Mouse (Mus musculus) kidney, postnatal 4 days (tissue): ENCODE data around the gene Csnk1g2.

Source experiments
- DNase-seq, 2 experiments: peaks; one replicate each; pipeline ENCODE4 v3.0.0; 2021; ENCODE audit warnings: mixed read lengths in 2 of 2

Gene Csnk1g2

DNA sequence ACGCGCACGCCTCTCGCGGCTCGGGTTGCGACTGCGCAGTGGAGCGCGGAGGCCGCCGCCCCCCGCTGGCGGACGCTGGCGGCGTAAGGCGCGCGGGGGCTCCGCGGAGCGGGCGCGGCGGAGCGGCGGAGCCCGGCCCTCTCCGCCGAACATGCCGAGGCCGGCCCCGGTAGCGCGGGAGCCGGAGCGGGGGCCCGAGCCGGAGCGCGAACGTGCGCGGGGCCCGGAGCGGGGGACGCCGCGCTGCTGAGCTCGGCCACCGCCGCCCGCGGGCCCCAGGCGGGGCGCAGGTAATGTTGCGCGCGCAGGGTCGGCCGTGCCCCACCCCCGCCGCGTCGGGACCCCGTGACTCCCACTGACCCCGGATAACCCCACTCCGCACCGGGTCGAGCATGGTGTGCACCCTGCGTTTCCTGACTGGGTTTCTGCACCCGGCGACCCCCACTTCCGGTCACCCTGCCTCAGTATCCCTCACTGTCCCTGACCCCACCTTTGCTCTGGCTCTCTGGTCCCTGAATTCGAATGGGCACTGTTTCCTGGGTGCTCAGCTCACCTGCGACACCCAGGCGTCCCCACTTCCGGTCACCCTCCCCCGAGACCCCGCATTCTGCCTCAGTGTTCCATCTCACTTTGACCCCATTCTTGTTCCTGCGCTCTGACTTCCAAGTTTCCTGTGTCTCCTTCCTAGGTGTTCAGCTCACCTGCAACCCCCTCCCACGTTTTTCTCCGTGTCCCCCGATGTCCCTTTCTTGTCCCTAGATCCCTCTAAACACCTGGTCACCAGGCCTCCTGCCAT lies at the start of gene Csnk1g2:
Gene Csnk1g2, plus strand, starts transcription at position 178 of the 796 bp plus-strand sequence.
- DNase-seq = peak; percentile 65 to 78

DNA sequence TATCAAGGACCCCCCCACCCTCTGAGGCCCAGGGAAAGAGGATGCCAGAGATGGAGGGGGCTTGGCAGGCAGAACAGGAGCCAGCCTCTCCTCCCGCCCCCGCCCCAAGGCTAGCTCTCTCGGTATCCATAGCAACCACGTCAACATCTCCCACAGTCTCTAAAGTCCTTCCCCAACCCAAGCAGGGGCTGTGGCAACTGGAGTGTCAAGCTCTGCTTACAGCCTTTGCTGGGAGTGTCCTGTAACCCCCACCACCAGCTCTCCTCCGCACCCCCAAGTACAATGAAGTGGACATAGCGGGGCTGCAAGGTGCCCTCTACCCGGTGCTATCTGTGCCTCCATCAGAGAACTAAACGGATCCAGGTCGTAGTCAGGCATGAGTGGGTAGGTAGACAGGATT lies 48.7 kb upstream of the Csnk1g2 start:
- no peak for DNase-seq

DNA sequence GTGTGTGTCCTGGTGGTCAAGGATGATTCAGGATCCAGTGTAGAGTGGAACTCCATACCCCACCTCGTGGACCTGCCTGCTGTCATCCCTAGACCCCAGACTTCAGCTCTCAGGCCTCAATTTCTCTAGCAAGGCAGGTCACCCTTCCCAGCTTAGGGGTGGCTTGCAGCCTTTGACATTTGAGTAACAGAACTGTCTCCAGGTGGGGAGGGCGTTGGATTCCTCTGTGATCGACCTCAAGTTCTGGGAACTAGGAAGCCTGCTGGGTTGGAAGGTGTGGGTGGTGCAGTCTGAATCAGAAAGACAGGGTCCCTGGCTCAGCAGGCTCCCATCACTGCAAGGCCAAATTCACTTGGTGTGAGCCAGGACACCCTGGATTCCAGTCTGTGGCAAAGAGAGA lies 47.7 kb upstream of the Csnk1g2 start:
- no peak for DNase-seq

DNA sequence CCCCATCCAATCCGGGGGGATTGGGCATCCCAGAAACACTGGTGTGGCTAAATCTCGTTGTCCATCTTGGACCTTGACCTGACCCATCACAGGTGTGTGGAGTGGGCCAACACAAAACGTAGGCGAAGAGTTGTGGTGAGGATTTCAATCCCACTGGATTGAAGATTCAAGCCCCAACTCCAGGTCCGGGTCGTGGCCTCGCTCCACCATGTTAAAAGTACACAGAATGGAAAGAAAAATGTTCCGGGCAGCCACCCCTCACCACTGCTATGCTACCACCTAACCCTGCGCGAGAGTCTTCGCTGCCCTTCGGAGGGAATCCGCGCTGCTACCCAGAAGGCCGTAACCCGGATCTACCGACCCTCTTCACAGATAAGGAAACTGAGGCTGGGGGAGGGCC lies 46.7 kb upstream of the Csnk1g2 start:
- DNase-seq = no peak

DNA sequence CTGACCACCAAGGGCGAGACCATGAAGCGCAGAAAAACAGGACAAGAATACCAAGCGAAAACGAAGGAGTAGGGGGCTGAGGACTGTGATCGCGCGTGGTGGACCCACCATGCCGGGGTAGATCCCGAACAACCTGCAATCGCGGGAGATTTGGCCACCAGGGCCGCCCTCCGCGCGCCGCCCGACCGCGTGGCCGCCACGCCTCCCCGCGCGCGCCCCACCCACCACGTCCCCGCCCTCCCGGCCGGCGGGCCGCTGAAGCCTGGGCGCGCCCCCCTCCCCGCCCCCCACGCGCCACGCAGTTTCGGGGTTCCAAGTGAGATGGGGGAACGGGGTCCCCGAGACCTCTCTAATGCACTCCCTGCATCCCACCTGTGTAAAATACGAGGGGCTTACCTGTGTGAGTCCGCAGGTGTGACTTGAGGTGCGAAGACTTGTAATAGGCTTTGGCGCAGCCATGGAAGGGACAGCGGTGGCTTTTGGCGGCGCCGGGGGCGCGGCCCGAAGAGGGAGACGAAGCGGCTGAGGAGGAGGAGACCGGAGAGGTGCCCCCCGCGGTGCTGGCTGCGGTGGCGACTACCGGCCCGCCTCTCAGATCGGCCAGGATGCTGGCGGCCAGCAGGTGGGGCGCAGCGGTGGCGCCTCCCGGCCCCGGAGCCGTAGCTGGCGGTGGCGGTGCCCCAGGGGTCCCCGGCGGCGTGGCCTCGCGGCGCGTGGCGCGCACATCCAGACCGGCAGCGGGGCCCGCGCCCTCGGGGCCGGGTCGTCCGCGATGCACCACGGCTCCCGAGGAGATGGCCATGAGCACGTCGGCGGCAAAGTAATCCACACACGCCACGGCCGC lies 46.1 kb upstream of the Csnk1g2 start:
- DNase-seq = peak; percentile 76 to 85

DNA sequence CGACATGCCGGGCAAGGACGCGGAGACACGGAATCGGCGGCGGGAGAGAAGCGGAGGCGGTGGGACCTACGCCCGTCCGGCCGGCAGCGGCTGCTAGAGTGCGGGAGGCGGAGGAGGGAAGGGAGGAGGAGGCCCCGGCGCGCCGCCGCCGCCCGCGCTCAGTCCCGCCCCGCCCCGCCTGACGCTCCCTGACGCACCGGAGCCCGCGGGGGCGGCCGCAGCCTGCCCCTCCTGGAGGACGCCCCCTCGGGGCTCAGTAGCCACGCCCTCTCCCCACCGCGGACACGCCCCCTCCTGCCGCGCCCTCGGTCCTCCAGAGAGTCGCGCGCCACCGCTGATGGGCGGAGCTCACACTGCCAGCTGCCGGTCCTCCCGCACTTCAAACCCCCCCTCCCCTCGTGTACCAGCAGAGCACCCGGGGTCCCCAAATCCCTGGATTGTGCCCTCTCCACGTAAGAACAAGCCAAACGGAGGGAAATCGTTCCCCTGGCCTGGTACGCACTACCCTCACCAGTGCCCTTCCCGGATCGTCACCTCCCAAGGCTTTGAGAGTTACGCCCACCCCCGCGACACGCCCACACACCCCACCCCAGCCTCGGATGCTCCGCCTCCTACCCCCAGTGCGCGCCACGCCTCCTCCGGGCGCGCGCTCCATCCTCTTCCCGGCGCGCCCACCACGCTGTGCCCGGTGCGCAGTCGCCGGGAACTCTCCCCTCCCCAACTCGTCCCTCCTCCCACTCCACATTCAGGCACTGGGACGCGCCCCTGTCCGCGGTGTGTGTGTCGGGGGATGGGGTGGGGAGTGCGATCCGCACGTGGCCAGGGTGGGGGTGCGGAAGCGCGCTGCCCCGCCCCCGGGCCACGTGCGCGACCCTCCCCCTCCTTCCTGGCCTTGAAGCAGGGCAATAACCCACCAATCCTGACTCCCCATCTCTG lies 45.2 kb upstream of the Csnk1g2 start, which contains the start of gene Klf16:
Gene Klf16, minus strand, starts transcription at position 127 of the 936 bp plus-strand sequence.
- peak; percentile 99 for DNase-seq

DNA sequence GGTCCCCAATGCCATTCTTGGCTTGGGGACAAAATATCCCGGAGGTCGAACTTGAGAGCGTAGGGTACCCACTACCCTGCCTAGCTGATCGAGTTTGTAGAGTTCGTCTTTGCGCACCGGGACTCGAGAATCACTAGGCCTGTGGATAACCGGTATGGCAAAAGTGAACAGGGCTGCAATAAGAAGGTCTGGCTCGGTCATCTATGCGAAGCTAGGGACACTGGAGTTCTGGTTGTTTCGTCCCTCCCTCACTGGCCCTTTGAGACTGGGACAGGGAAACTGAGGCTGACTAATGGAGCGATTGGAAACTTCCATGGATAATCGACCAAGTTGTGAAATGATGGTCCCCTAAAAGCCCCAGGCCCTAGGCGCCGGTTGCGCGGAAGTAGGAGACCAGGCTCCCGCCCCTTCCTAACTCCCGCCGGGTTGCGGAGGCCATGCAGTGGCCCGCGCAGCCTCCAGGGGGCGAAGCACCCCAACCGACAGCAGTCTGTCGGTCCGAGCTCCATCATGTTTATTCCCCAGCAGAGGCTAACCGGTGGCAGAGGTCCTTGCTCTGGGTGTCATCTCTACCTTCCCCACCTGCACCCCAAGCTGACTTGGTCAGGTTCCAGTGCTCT lies 44.4 kb upstream of the Csnk1g2 start:
- DNase-seq = peak; percentile 90 to 94

DNA sequence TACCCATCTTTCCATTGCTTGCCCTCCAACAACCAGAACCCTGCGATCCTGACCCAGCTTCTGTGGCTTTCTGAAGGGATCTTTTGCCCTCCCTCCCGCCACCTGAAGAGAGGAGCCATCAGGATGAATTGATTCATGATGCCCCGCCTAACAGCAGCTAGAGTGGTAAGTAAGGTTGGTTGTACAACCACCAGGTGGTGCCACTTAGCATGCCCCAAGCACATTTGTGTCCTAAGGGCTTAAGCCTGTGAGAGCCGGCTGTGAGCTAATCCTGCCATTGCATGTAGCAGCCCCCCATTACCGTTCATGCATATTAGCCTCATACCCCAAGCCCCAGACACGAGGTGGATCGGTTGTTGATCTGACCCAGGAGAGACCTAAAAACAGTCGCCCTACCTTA lies 43.7 kb upstream of the Csnk1g2 start:
- DNase-seq = peak; percentile 73 to 84

DNA sequence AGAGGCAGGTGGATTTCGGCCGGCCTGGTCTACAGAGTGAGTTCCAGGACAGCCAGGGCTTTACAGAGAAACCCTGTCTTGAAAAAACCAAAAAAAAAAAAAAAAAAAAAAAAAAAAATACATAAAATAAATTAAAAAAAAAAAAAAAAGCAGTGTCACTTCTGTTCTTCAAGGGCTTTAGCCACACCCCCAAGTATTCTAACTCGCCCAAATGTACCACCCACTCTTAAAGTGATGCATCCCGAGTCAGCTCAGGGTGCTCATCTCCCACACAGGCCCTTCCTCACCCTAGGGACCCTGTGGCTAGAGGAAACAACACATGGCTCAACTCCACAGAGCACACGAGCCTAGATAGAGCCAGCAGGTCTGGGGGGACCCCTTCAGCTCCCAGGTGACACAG lies 39.6 kb upstream of the Csnk1g2 start:
- no peak for DNase-seq

DNA sequence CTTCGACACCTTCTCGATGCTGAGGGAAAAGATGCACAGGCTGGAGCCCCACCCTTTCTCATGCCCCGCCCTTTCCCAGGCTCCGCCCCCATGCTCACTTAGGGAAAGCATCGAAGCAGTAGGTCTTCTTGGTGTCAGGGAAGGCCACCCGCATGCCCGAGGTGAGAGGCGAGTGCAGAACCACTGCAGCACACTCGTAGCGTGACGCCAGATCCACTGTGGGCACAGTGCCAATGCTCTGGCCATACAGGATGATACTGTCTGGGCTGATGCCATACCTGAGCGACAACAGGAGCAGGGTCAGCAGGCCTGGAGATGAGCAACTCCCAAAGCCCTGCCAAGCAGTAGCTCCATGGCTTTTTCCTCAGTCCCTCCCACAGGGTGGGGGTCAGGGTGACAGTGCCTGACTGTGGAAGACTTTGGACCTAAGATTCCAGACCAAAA lies 38.6 kb upstream of the Csnk1g2 start:
- peak; percentile 65 to 70 for DNase-seq

DNA sequence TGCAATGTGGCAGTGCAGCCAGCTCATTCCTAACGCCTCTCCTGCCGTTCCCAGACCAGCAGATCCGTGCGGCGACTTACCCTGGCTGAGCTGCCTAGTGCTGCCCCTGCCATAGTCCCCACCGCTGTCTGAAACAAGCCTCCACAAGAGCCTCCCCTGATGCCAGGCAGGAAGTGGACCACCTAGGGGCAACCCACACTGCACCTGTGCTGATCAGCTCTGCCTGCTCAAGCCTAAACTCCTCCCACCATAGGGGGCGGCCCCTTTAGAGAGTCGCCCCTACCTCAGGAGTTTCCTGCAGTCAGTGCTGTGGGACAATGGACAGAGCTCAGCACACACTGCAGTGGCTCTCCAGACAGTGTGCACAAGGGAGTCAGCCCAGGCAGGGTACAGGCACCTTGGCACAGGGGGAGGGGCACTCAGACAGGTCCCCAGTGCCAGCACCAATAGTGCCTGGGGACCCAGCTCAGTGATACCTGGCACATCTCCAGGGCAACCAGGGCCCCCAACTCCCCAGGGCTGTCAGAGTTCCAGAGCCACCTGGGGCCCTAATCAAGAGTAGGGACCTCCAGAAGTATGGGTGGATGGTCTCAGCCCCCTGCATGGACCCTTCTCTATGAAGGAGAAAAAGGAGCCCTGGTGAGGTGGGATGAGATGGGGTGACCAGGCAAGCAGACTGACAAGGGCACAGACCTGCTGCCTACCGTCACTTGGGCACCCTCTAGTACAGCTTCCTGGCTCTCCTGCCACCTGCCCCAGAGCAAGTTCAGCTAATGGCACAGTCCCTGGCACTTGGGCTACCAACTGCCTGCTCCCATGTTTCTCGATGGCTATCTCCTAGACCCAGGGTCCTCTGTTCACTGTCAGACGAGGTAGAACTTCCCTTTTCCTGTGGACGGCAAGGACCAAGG lies 37.7 kb upstream of the Csnk1g2 start:
- DNase-seq = peak in 1 of 2 experiments; percentile 31

DNA sequence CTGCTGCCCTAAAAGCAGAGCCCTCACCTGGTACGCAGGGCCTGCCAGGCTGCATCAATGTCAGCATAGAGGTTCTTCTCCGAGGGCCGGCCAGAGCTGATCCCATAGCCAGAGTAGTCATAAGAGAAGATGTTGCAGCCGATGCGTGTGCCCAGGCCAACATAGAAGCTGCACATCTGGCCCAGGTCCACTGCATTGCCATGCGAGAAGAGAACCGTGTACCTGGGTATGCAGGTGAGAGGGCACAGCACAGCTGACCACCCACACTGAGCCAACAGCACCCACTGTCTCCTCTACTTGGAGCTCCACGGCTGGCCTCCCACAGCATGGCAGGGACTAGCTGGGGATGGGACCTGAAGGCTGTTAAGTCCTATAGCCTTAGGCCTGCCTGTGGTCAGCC lies 37.1 kb upstream of the Csnk1g2 start:
- DNase-seq = no peak

DNA sequence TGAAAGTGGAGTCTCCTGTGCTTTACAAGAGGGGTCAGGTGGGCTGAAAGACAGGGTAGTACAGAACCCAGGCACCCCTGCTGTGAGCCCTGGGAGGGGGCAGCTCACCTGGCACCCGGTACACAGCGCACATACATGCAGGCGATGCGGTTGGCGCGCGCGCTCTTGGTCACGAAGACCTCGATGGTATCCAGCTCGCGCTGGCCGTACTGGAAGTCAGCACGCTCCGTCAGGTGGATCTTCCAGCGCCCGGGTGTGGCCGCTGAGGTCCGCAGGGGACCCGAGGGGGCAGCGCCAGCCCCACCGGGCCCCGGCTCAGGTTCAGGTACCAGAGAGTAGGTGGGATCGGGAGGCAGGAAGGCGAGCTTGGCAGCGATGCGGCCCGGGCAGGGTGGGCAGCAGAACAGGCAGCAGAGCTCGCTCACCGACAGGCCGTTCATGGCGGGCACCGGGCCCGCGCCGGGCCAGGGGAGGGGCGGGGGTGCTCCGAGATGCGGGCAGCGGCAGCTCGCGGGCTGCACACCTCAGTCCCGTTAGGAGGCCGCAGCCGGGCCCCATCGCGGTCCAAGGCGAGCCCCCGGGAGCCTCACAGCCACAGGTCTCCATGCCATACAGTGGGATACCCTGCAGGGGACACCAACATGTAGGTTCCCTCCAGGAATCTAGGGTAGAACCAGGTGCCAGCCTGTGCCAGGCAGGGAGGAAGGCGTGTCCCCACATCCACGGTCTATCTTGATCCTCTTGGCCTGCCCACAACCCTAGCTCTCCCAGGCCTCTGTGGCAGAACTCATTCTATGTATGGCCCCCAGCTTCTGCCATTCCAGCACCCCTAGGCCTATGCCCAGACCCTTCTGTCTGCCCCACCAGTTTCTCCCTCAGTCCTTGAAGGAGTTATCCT lies 36.0 kb upstream of the Csnk1g2 start:
- no peak for DNase-seq

DNA sequence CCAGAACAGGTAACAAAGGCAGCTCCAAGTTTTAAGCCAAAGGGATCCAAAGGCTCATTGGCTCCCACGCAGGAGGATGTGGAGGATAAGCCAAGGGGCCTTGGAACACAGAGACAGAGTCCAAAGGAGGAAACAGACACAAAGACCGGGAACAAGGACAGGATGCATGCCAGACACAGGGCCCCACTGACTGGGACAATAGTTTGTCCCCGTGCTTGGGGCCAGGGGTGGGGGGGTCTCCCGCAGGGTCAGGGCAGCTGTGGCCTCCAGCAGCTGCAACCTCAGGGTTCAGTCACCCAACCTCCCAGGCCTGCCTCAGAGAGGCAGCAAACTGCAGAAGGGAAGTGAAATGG lies 35.4 kb upstream of the Csnk1g2 start:
- DNase-seq = peak; percentile 51 to 68

DNA sequence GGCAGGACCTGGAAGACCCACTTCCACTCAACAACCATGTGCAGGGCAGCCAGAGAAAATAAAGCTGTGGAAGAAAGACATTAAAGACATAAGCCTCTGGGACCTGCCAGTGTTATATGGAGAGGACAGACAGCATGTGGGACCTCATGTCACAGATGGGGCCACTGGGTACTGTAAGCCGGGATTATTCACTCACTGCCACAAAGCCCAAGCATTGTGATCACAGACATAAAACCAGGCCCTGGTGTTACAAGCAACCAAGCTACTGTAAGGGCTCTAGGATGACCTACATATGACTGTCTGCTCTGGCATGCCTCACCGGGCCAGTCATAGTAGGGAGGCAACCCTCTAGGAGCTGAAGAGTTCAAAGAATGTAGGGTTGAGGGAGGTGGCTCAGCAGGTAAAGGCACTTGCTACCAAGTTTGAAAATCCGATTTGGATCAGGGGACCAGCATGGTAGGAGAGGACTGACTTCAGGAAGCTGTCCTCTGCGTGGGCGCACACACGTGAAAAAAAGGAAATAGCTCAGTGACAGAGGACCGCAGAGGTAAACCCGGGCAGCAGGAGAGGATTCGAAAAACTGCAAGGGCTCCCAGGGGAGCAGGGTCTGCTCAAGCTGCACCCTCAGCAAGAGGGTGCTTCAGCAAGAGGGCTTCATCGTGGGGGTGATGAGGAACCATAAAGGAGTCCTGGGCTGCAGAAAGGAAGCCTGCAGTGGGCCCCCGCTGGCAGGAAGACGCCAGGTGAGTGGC lies 33.3 kb upstream of the Csnk1g2 start:
- DNase-seq = no peak

DNA sequence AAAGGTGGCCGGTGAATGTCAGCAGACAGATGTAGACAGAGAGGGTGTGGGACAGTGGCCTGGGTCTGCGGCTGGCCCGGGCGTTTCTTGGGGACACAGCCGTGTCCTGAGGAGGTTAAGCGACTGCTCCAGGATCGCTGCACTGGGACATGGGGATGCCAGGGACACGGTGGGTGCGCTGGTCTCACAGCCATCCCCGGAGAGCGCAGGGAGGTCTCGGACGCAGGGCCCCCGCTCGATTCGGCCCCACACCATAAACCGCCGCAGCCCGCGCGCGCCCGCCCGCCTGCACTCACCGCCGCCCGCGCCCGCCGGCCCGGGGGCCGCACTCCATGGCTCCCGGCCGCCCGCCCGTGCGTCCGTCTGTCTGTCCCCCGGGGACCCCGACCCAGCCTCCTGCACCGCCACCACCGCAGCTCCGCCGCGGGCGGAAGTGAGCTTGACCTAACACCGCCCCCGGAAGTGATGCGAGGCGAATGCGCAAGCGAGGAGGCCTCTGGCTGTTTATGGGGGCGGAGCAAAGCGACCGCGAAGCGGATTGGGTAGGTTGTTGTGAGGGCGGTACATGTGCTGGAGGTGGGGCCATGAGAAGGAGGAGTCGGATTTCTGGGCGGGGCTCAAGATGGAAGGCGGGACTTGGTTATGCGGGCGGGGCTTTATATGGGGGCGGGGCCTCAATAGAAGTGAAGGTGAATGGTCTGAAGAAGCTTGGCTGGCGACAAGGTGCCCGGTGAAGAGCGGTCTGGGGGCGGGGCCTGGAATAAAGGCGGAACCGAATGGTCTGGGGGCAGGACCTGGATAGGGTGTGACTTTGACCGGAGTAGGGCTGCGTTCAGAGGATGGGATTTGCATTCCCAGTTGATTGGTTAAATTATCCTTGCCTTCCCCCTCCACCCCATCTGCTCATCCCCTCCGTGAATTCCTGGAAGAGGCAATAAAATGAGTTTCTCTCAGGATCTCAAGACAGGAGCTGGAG lies 32.5 kb upstream of the Csnk1g2 start, which contains the start of gene Abhd17a:
Gene Abhd17a, minus strand, starts transcription at position 463 of the 976 bp plus-strand sequence.
- DNase-seq = peak; percentile 99

DNA sequence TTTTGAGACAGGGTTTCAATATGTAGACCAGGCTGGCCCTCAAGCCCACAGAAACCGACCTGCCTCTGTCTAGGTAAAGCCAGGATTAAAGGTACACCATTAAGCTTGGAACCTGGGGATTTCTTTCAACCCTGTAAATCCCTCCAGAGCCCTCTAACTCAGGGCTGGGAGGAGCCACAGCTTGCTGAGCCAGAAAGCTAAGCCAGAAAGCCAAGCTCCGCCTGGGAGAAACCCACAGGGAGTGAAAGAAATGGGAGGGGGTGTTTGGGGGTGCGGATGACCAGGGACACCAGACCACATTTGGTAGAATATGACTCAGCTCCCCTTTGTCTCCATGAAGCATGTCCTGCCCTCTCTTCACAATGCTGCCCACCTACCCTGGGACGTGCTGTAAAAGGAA lies 26.3 kb upstream of the Csnk1g2 start:
- no peak for DNase-seq
